Mouse (Mus musculus): ENCODE data around the gene Lemd1.
A peak's percentile ranks its signal among the peaks of the same experiment; 100 is the strongest.

Gene Lemd1

GRCm38 (mm10) chr1:132291706-132292105 is 100.5 kb downstream of the Lemd1 start:
- DNase-seq (ENCODE audit: low spot score), result no peak

- DNase-seq (ENCODE audit: low spot score), result no peak
These were observed 101.3 kb downstream of the Lemd1 start for GRCm38 (mm10) chr1:132292318-132293129.

GRCm38 (mm10) chr1:132295506-132295905 is 104.3 kb downstream of the Lemd1 start:
- DNase-seq (ENCODE audit: low spot score), result no peak

- DNase-seq (ENCODE audit: low spot score), result no peak
These were observed 104.8 kb downstream of the Lemd1 start for GRCm38 (mm10) chr1:132296051-132296450.

- DNase-seq (ENCODE audit: low spot score), result peak; percentile 27
These were observed 107.2 kb downstream of the Lemd1 start, which contains the start of gene Klhdc8a for GRCm38 (mm10) chr1:132298425-132298800. Gene Klhdc8a (plus strand): TSS chr1:132298626.

- DNase-seq (ENCODE audit: low spot score), result no peak
These were observed 107.7 kb downstream of the Lemd1 start for GRCm38 (mm10) chr1:132298801-132299464.

- DNase-seq (ENCODE audit: low spot score), result no peak
These were observed 108.5 kb downstream of the Lemd1 start for GRCm38 (mm10) chr1:132299744-132300143.

- no peak for DNase-seq (ENCODE audit: low spot score)
These were observed 110.0 kb downstream of the Lemd1 start for GRCm38 (mm10) chr1:132301242-132301641.

- no peak for DNase-seq (ENCODE audit: low spot score)
These were observed 111.2 kb downstream of the Lemd1 start for GRCm38 (mm10) chr1:132302341-132302866.

GRCm38 (mm10) chr1:132304618-132305214 is 113.5 kb downstream of the Lemd1 start:
- DNase-seq (ENCODE audit: low spot score), result no peak

- DNase-seq (ENCODE audit: low spot score), result no peak
These were observed 114.9 kb downstream of the Lemd1 start for GRCm38 (mm10) chr1:132306160-132306559.

- DNase-seq (ENCODE audit: low spot score), result no peak
These were observed 115.6 kb downstream of the Lemd1 start for GRCm38 (mm10) chr1:132306808-132307207.

GRCm38 (mm10) chr1:132307962-132308361 is 116.7 kb downstream of the Lemd1 start:
- no peak for DNase-seq (ENCODE audit: low spot score)

GRCm38 (mm10) chr1:132308674-132309073 is 117.4 kb downstream of the Lemd1 start:
- DNase-seq (ENCODE audit: low spot score), result no peak
